Mouse (Mus musculus) intestine, embryonic 16.5 days (tissue): ENCODE measurements around the gene Rbm6. TPM values are rescaled to one million over a fixed set of nuclear protein-coding genes. Genes with fewer than 3 reads are reported as not detected.

Experiments
- ATAC-seq: fragments of 200-750 bp; cut with Nextera tagmentation; 2 replicates; pipeline ENCODE4 v1.8.0; 2017; ENCODE audit warnings: moderate TSS enrichment, moderate library complexity
- H3K27ac ChIP-seq: fragments of 300-500 bp; sonication (generic); 2 replicates; pipeline ENCODE4 v1.5.1; 2014; ENCODE audit warnings: mild to moderate bottlenecking, low read length
- H3K27me3 ChIP-seq: fragments of 300-500 bp; sonication (generic); replicated peaks from 2 replicates; pipeline ENCODE4 v1.6.1; 2014; ENCODE audit warnings: low read length, control low read depth, mixed read lengths; ENCODE audit not compliant: control insufficient read depth, insufficient read depth
- H3K36me3 ChIP-seq: fragments of 300-500 bp; sonication (generic); 2 replicates; pipeline ENCODE4 v1.6.1; 2014; ENCODE audit warnings: low read length, control low read depth; ENCODE audit not compliant: control insufficient read depth, insufficient read depth
- H3K4me1 ChIP-seq: fragments of 300-500 bp; sonication (generic); 2 replicates; pipeline ENCODE4 v1.6.1; 2014; ENCODE audit warnings: low read length, control low read depth, mixed read lengths; ENCODE audit not compliant: control insufficient read depth, insufficient read depth
- H3K4me2 ChIP-seq: fragments of 300-500 bp; sonication (generic); 2 replicates; pipeline ENCODE4 v1.6.1; 2014; ENCODE audit warnings: low read depth, low read length, control low read depth
- H3K4me3 ChIP-seq: fragments of 300-500 bp; sonication (generic); 2 replicates; pipeline ENCODE4 v1.5.1; 2014; ENCODE audit warnings: mild to moderate bottlenecking, low read length
- H3K9ac ChIP-seq: fragments of 300-500 bp; sonication (generic); 2 replicates; pipeline ENCODE4 v1.6.1; 2014; ENCODE audit warnings: low read depth, low read length
- H3K9me3 ChIP-seq: fragments of 300-500 bp; sonication (generic); 2 replicates; pipeline ENCODE4 v1.6.1; 2016; ENCODE audit warnings: low read length, control low read depth; ENCODE audit not compliant: control insufficient read depth
- WGBS: fragments of 180-500 bp; shearing (Covaris S2); extraction: QIAGEN DNeasy Blood & Tissue Kit; methylation state at CpG from one replicate; pipeline ENCODE4 v1.1.7; 2014; 5-methylcytosine and 5-hydroxymethylcytosine counted together
- polyA plus RNA-seq: library from polyadenylated mRNA; unstranded; fragments of >200 nt; fragmentation: Nextera tagmentation; extraction: Ambion mirVana; gene quantifications from 2 replicates; pipeline ENCODE4 v1.2.1, GENCODE M21; 2015

Gene Rbm6
- polyA plus RNA-seq, 1 experiment from 2014 or later, result 55.4 TPM

DNA sequence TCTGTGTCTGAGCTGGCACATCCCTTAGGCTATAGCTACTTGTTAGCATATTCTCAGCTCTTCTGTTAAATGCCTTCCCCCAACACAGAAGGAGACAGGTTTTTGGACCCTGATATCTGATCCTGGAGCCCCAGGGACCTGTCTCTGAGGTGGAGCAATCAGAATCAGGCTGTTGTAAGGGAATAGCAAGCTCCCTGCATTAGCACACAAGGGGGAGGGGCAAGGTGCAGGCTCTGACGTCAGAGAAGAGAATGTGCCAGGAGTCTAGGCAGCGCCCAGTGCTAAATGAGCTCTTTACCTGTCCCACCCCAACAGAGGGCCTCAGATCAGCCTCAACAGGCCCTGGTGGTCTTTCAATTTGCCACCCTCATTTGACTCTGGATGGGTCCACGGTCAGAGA, 146.0 kb downstream of the Rbm6 start:
- H3K4me3 ChIP-seq, result no peak overlapping the region
- no peak for ATAC-seq
- no peaks in the 10 kb centered on the region for H3K27me3 ChIP-seq
- H3K9ac ChIP-seq, result no peak overlapping the region
- no peaks in the 10 kb centered on the region for H3K9me3 ChIP-seq
- WGBS, result 60% methylated on average over 3 of the region's 3 CpGs
- no peak overlapping the region for H3K27ac ChIP-seq
- H3K36me3 ChIP-seq, result no peaks in the 10 kb centered on the region
- no peak overlapping the region for H3K4me2 ChIP-seq
- peaks cover 29% of the 10 kb centered on the region for H3K4me1 ChIP-seq

DNA sequence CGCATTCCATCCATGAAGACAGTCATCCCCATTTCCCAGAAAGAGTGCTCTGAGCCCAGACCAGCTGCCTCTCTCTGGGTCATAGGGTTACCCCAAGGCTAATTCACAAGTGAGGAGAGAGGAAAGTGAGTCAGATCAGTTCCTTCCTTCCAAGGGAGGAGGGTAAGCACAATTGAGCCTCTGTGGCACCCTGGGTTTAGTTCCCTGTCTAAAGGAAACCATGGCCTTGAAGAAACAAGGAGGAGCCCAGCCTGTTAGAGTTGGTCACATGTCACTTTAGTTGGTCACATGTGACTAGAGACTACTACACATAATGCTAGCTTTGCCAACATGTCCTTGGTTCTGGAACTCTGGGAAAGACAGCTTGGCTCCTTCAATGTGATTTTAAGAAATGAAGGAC, 148.2 kb downstream of the Rbm6 start:
- Histone ChIP-seq H3K4me3 (no peak overlapping the region), H3K27me3 (no peaks in the 10 kb centered on the region), H3K4me1 (peaks cover 29% of the 10 kb centered on the region), H3K27ac (peak overlapping the region; percentile 55), H3K36me3 (no peaks in the 10 kb centered on the region), H3K9ac (no peak overlapping the region), H3K9me3 (no peaks in the 10 kb centered on the region), H3K4me2 (no peak overlapping the region)
- ATAC-seq, result peak; percentile 12; the same call in 1 of the 2 replicates
- 96% methylated on average over 1 of the region's 1 CpGs for WGBS

DNA sequence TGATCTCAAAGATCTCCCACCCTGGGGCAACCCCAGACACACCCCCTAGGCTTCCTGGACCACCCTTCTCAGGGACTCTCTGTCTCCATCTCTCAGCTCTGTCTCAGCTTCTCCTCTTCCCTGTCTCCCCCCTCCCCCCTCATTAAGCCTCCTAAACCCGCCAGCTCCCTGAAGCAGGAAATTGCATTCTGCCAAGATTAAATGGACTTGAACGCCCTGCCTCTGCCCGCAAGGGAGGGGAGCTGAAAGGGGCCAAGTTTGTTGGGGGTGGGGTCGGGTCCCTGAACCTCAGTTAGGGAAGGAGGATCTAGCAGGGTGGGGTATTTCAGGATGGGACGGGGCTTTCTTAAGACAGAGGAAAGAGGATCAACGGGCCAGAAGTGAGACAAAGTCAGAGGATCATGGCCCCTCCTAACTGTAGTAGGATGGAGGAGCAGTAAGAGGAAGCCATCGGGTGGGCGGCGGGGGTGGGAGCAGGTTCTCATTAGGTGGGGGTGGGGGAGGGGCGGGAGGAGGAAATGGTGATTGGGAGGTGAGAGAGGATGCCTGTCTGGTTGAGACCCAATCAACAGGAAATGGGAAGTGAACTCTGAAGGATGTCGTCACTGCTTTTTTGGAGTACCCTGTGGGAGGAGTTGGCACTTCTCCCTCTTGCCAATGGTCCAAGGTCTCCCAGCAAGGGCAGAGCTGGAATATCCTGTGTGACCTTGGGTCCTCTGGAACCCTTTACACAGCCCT, 149.1 kb downstream of the Rbm6 start:
- WGBS, result 6% methylated on average over 11 of the region's 11 CpGs
- H3K4me1 ChIP-seq, result peaks cover 29% of the 10 kb centered on the region
- H3K4me2 ChIP-seq, result peak overlapping the region; percentile 33
- H3K36me3 ChIP-seq, result no peaks in the 10 kb centered on the region
- peak overlapping the region; percentile 55 for H3K27ac ChIP-seq
- no peak overlapping the region for H3K4me3 ChIP-seq
- no peaks in the 10 kb centered on the region for H3K27me3 ChIP-seq
- no peaks in the 10 kb centered on the region for H3K9me3 ChIP-seq
- ATAC-seq, result peak; percentile 43
- 0 out of 2 replicates have a peak overlapping the region, but pooled peaks have one; percentile 30 for H3K9ac ChIP-seq

Other genes starting within 250 kb of the Rbm6 start
- gene Gnai2, start 237.9 kb downstream of the Rbm6 start, polyA plus RNA-seq, result 301 and 311 TPM in 2 replicates
- gene Slc38a3, start 203.7 kb downstream of the Rbm6 start, polyA plus RNA-seq, result 10.1 TPM in 2 replicates
- gene Gnat1, start 193.5 kb downstream of the Rbm6 start, polyA plus RNA-seq, result 0.98 and 1.6 TPM in 2 replicates
- gene Sema3f, start 162.8 kb downstream of the Rbm6 start, polyA plus RNA-seq, result 5.7 and 8.3 TPM in 2 replicates
- gene Rbm5, start 102.2 kb downstream of the Rbm6 start, polyA plus RNA-seq, result 127 and 145 TPM in 2 replicates
- 22.5 and 23.8 TPM in 2 replicates for gene Mon1a, start 14.9 kb upstream of the Rbm6 start, polyA plus RNA-seq
- gene Mst1r, start 33.6 kb upstream of the Rbm6 start, polyA plus RNA-seq, result 13.3 and 16.9 TPM in 2 replicates
- not detected in 2 replicates for gene Actl11, start 55.2 kb upstream of the Rbm6 start, polyA plus RNA-seq
- gene Camkv, start 62.4 kb upstream of the Rbm6 start, polyA plus RNA-seq, result 1.3 and 1.7 TPM in 2 replicates
- 12.4 and 17.0 TPM in 2 replicates for gene Traip, start 76.9 kb upstream of the Rbm6 start, polyA plus RNA-seq
- 32.8 and 35.5 TPM in 2 replicates for gene Uba7, start 102.3 kb upstream of the Rbm6 start, polyA plus RNA-seq
- gene Gm20661, start 109.8 kb upstream of the Rbm6 start, polyA plus RNA-seq, result 4.5 and 5.0 TPM in 2 replicates
- 34.0 and 35.8 TPM in 2 replicates for gene Inka1, start 112.6 kb upstream of the Rbm6 start, polyA plus RNA-seq
- gene Cdhr4, start 119.3 kb upstream of the Rbm6 start, polyA plus RNA-seq, result 9.0 and 9.6 TPM in 2 replicates
- gene Gm20662, start 123.1 kb upstream of the Rbm6 start, polyA plus RNA-seq, result 0.07 and 0.54 TPM in 2 replicates
- 37.1 and 40.5 TPM in 2 replicates for gene Ip6k1, start 129.3 kb upstream of the Rbm6 start, polyA plus RNA-seq
- gene Gmppb, start 176.0 kb upstream of the Rbm6 start, polyA plus RNA-seq, result 105 and 115 TPM in 2 replicates
- gene Amigo3, start 179.9 kb upstream of the Rbm6 start, polyA plus RNA-seq, result 3.2 and 4.2 TPM in 2 replicates
- gene Mst1, start 207.2 kb upstream of the Rbm6 start, polyA plus RNA-seq, result 1.8 and 2.0 TPM in 2 replicates
- 20.3 and 22.3 TPM in 2 replicates for gene Rnf123, start 210.1 kb upstream of the Rbm6 start, polyA plus RNA-seq
- gene Apeh, start 221.4 kb upstream of the Rbm6 start, polyA plus RNA-seq, result 105 and 109 TPM in 2 replicates